Mouse (Mus musculus) layer of hippocampus, postnatal 14 days (tissue): ENCODE results near the gene Mrpl39. TPM values are rescaled to one million over a fixed set of nuclear protein-coding genes. Genes with fewer than 3 reads are reported as not detected.

Source experiments
- DNase-seq, 2 experiments: peaks; one replicate each; pipeline ENCODE4 v3.0.0; 2021 to 2022; ENCODE audit warnings: low spot score in 2 of 2, mixed read lengths in 1 of 2
- total RNA-seq, 2 experiments: library from RNA; stranded (reverse); gene quantifications; 2 replicates each; pipeline ENCODE4 v1.2.3; 2021

The Mrpl39 gene
- total RNA-seq, 2 experiments from 2014 or later: 21.3 to 22.8 TPM

DNA sequence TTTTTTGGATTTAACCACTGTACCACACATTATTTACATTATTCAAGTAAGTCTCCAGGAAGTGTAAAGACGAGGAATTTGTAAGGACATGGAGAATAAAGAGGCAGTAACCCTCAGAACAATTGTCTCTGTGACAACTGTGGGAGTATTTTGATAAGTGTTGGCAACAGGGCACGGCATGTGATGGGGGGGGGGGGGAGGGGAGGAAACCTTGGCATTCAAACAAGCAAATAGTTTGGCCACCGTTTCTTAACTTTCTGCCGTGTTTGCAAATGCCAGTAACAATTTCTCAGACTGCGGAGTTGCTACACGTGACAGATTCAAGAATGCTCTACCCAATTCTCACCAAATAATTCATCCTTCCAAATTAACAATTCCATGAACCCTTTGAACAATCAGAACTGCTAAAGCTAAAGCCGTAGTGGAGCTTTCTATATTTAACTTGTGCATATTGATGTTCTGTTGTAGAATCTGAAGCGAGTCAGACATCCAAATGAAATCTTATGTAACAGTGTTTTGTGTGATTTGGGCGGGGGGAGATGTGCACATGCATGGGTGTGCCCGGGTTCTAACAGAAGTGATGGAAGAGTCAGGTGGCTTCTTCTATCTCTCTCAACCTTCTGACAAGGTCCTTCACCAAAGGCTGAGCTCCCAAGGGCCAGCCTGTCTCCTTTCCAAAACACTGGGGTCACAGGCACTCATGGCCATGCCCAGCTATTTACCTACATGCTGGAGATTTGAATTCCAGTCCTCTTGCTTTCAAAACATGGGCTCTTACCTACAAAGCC is 9.4 kb upstream of the Mrpl39 start:
- no peak for DNase-seq

DNA sequence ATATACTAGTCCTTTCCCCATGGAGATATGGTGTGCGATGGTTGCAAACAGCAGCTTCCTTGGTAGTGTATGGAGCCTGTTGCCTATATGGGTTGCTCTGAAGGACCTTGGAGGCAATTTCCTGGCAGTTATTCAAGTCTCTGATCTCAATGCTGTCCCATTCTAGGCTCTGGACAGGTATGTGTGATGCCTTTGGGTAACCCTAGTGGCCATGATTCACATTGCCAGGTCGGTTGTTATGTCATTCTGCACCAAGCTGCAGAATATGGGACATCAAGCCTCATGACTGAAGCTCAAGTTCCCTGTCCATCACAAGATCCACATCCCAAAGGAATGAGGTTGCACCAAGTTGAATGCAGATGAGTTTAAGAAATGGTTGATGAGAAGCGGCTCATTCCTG is 1.8 kb upstream of the Mrpl39 start:
- no peak for DNase-seq

DNA sequence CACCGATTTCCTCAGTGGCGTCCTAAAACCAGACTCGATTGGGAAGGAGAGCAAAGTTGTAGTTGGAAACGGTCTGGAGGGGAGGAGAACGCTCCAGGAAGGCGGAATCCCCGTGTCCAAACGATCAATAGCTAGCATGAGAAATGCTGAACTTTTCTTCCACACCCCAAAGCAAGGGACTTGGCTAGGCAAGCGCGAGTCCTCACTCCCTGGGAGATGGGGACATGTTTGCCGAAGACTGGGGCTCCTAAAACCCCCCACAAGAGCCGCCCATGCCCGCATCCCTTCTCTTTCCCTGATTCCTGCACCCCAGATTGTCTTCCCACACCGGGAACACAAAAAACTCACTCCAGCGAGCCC is 756 bp downstream of the Mrpl39 start:
- no peak for DNase-seq

DNA sequence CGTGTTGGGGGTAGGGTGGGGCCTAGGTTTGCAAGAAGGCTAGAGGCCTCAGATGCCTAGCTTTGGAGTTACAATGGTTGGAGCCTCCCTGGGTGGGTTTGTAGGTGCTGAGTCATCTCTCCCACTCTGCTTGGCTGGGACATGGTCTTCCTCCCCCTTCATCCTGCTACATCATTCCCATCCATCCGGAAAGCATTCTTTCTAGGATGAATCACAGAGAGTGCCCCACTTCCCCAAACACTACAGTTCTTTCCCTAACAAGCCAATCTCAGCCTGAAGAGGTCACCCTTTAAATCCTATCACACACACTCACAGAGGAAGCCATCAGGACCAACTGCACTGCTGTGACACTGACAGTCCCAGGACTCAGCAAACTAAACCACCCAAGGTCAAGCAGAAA is 14.9 kb downstream of the Mrpl39 start:
- no peak for DNase-seq

DNA sequence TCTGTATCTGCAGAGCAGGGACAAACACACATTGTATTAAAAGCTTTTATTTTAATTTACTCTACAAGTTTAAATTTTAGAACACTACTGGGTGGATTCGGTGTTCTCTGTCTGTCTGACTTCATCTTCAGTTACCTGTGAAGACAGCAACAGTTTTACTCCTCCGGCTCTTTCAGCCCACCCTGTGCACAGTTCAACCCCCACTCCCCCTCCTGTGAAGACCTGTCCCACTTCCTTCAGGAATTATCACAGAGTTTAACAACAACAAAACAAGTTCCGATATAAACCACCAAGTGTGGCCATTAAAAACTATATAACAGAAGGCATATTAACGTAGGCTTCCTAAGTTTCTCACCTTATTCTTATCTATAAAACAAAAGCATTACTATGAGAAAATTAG is 17.3 kb downstream of the Mrpl39 start:
- DNase-seq: no peak

DNA sequence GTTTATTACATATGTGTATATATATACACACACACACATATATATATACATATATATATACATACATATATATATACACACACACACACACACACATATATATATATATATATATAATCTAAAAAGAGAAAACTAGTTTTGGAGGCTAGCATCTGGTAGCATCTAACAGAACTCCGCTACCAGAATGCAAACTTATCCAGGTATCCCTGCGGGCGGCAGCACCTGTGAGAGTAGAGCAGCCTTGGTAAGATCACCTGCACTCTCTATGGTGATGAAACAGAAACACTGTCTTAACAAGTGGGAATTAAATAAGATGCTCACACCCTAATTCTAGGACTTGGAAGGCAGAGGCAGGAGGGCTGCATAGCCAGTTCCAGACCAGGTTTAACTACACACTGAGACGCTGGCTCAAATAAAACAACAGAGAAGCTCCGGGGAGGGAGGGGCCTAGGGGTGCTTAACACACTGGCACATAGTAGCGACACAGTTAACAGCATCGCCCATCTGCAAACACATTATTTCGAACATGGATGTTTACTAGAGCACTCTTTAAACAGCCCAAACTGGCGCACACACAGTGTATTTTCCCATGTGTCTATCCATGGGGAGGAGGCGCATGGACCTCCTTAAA is 17.8 kb downstream of the Mrpl39 start:
- no peak for DNase-seq

DNA sequence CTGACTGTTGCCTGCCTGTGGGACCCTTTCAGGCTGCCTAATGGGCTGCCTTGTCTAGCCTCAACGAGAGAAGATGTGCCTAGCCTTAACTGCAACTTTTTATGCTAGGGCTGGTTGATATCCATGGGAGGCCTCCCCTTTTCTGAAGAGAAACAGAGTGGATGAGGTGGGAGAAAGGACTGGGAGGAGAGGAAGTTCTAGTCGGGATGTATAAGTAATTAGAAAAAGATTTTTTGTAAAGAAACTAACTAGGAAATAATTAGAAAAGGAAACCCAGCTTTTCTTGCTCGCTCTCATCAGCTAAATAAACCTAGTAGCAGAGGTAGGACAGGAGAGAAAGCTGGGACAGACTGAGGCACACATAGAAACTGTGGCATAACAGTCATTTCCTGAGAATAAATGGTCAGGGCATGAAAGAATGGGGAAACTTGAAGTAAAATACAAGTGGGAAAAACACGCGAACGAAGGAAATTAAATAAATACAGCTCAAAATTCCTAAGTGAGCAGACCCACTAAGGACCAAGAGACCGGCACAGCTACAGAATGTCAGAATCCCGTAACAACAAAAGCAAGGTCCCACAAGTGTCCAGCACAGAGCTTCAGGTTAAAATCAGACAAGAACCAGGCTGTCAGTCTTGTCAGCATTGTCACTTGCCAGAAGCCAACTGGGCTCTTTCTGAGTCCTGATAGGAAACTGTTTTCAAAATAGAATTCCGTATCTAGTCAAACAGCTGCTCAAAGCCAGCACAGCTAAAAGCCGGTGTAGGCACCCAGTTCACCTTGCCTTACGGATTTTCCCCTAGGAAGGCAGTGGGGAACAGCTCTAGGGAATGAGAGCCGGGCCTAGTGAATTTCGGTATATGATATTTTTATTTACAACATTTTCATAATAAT is 18.6 kb downstream of the Mrpl39 start:
- DNase-seq: no peak

DNA sequence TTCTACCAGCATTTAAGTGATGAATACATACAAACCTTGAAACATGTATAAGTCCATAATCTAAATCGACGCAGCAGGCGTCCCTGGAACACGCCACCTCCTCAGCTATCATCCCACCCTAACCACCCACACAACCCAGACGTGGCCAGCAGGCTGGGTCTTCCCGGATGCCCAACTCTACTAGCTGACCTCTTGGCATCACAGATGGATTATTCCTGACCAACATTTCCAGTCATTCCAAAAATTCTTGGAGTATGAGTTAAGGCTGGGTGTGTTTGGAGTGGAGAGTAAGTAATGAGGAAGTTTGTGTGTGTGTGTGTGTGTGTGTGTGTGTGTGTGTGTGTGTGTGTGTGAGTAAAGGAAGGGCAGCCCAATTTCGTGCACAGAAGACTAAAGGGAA is 19.3 kb downstream of the Mrpl39 start:
- no peak for DNase-seq

DNA sequence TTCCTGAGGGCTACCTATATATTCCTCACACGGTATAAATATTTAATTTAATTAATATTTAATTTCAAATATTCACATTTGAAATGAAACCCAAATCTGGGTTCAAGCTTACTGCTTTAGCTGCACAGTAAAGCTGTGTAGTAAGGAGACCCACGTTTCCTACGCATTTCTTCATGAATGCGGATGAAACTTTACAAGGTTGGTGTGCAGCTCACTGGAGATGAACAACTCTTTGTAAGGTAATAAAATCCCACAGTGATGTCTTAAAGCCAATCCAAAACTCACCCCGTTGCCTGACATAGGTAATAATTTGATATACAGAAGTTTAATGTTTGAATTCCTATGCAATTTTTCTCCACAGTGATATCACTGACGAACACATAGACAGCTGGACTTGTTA is 20.6 kb downstream of the Mrpl39 start:
- DNase-seq: no peak

DNA sequence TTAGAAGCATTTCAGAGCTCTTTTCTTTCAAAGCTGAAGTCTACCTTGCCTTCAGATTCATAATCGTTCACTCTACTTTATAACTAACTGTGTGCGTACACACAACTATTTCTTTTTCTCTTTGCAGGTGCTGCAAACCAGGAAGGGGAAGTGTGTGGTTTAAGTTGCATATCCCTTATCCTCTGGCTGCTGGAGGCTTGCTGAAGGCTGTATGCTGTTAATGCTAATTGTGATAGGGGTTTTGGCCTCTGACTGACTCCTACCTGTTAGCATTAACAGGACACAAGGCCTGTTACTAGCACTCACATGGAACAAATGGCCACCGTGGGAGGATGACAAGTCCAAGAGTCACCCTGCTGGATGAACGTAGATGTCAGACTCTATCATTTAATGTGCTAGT is 21.6 kb downstream of the Mrpl39 start:
- no peak for DNase-seq

DNA sequence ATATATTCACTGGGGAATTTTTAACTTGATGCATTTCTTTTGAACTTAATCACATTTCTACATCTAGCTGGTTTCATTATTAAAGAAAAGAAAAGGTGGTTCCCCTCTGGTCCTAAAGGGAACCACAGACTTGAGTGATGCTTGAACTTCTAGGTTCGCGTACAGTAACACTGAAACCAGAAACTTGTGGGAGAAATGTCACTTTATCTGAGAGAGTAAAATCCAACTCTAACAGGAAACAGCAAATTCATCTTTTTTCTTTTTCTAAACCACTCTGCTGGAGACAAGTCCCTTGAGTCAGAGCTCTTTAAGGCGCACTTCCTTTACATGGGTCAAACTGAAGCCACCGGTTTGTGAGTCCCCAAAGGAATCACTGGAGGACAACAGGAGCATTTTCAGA is 22.4 kb downstream of the Mrpl39 start:
- DNase-seq: no peak

DNA sequence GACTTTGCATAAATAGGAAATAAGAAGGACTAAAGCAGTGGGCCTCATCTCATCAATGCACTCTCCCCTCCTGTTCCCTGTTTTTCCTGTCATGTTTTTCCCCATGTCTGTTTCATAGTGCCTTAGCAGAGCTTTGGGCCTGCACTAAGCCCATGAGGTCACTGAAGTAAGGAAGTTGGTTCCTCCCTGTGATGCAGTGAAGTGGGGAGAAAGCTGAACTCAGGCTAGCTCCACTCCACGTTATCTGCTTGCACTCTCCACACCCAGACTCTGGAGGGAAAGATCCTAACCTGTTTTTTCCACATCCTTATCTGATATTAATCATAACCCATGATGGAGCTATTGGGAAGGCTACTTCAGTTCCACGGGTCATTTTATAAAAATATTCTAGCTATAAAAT is 26.9 kb downstream of the Mrpl39 start:
- no peak for DNase-seq

DNA sequence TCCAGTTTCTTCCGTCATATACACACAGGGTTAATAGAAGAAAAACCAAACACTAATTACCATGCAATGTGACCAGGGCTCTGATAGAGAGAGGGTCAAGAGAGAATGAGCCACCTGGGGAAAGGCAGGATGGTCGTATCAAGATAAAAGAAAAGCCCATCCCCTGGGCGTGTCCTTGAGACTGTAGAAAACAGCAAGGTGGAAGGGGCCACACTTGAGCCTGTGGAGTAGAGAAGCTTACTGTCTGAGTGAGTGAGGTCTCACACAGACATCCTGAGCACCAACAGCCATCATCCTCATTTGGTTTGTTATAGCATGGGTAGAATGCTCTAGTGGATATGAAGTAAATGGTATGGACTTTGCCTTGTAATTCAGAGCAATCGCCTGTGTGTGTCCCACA is 27.7 kb downstream of the Mrpl39 start:
- no peak for DNase-seq

DNA sequence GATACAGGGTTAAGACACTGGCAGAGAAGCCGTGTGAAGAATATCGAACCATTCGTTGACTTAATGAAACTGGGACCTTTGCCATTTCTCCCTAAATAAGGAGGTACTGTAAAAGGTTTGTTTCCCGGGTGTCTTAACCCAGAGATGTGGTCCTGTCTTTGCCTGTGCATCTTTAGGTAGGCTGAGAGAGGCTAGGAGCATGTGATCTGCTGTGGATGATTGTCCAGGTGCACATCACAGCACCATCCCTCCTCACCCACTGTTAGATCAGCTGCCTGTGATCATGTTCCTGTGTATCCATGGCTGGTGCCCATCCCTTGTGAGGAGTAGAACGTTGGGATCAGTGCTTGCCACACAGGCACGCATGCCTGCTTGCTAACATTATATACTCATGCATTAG is 29.0 kb downstream of the Mrpl39 start:
- DNase-seq: no peak

DNA sequence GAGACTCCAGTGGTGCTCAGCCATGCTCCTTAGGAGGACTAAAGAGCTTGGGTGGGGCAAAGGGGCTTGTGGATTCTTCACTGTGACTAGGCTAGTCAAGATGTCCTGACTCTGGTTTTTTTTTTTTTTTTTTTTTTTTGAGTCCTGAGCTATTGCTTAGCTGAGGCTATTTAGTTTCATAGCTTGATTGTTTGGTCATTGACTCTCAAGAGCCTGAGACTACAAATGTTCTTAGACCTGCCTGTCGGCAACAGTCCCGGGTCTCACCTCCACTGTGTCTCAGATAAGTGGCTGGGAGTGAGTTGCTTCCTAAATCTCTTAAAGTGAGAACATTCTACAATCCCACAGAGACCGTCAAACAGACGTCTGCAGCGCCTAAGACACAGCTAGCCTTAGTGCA is 30.0 kb downstream of the Mrpl39 start:
- DNase-seq: no peak

DNA sequence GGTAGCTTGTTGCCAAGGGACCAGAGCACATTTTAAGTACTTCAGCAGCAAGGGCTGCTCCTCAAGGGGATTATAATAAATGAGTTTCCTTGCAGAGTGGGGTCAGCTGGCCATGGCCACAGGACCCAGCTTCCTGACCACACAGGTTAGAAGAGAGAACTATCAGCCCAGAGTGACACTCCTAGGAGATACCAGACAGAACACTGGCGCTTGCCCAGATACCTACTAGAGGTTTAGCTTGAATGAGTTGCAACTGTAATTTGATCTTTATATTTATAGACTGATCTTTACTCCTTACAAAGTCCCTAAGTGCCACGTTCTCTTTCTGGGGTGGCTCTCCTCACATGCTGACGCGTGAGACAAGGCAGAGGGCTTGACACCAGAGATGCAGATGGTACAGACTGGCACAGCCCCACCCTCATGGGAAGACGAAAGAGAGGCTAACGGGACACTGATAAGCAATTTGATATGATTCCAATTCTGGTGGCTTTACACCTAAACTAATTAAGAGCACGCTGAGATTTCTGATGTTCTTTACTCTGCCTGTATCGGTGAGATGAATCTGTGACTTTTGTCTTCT is 30.8 kb downstream of the Mrpl39 start:
- no peak for DNase-seq

DNA sequence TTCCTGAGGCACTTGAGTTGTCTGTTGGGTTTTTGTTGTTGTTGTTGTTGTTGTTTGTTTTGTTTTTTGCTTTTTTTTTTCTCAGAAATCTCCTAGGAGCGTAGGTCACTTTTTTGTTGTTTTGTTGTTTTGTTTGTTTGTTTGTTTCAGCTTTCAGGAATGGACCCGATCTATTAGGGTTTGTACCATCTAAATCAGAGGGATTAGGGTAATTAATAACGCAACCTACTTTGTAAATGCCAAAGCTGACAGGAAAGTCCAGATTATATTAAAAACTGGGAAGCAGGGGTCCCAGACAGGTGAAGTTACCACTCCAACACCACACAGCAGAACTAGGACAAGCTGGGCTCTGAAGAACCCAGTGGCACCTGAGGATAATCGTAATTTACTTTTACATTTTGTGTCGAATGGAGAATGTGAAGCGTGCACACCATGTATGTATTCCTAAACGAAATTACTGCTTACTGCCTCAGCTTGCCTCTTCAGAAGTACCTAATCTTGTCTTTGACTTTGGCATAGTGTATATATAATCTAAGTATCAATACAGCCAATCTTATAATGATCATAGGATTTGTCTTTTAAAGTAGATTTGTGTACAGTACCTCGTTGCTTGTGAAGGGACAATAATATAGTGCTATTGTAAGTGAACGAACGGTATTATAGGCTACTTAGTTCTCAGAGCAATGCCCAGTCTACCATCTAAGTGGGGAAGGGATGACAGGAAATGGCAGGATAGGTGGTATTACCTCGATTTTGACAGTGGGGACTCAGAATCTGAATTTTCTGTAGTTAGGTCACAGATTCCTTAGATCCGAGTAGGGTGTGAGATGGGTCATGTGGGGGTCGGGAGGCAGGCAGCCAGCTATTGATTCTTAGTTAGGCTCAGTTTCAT is 31.5 kb downstream of the Mrpl39 start:
- no peak for DNase-seq

DNA sequence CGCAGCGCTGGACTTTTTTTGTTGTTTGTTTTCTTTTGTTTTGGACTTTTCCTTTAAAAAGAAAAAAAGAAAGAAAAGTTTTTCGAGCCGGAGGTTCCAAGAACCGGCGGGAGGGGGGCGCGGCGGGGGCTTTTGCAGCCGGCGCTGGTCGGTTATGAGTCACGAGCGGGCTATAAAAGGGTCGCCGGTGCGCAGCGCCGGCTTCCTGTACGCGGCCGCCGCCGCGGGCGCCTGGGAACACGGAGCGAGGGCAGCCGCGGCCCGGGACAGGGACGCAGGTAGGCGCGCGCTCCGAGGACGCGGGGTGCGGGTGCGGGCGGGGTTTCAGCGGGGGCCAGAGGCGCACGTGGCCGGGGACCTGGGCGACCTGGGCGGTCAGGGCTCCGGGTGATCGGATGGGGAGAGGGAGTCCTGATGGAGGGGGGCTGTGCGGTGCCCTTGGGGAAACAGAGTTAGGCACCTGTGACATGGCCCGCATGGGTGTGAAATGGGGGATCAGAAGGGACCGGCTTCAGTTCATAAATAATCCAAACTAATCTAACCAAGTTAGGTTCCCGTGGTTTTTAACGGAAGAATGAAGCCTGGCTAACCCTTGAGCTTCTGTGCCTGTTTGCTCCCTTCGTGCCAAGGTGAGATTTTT is 32.3 kb downstream of the Mrpl39 start:
- no peak for DNase-seq

DNA sequence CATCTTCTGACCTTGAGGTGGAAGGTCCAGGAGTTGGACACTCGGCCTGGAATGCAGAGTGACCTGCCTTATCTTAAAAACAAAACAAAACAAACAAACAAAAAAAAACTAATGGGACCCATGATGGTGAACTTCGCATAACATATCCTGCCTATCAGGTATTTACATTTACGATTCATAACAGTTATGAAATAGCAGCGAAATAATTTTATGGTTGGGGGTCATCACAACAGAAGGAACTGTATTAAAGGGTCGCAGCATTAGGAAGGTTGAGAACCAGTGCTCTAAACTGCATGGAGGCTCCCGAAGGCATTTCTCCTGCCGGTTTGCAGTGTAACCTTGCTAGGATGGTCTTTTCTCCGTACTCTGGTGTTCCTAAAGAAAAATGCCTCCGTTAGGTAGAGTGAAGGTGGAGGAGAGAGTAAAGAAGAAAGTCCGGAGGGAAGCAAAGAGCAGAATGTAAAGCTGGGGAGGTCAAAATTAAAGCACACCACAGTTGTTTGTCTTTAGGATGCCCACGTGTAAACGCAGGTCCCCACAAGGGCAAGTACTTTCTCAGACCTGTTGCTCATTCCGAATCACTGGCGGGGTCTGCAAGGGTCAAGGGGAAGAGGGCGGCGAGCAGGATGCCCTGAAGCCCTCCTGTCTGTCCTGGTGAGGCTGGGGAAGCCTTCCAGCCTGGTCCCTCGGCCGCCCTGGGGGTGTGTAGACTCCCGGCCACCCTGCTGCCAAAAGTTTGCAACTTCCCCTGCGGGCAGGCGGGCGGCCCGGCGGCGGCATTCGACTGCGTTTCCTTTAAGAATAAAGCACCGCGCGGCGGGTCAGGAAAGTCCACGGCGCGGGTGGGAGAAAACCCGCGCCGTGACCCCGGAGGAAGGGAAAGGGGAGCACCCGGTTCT is 33.1 kb downstream of the Mrpl39 start:
- DNase-seq: no peak
